Mouse (Mus musculus): ENCODE measurements at regions not wholly inside any gene's neighbourhood (a gene's known extent, or its start where the extent isn't known, plus 50 kb on each side); places are given as distances from the start of the nearest gene placed in this dataset.

DNA sequence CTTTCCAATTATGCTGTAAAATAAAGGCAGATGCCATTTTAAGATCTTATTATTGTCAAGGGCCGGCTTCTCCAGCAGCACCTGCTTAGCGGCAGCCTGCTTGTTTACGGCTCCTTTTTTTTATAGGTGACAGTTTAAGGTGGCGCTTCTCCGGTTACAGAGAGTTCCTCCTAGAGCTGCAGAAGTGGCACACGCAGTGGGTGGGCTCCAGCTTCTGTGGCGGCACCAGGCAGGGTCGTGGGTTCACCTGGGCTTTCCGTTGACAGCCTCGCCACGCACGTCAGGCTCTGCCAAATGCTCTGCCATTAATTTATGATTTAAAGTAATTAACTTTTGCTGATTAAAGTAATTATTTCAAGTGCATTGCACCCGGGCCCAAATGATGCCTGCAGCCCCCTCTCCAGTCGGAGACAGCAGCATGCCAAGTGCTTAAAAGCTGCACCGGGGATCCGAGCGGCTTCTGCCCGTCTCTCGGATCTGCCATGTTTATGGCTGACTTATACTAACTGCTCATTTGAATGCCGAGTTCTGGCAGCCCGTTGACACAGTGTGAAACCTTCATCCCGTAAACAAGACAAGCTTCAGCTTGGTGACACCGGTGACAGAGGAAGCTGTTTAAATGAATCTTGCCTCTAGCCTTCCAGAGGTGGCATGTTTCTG is 291.8 kb upstream of the Mki67 start:
- TF ChIP-seq POLR2A (IDR thresholded peaks at IDR 0.05; ENCODE audit: control insufficient read depth in 1 of 2, insufficient read depth in 1 of 2, low read depth in 1 of 2, low read length in 2 of 2, poor library complexity in 1 of 2) (no peak), CTCF (IDR thresholded peaks at IDR 0.05 in 2 of 3, conservative IDR thresholded peaks at IDR 0.05 in 1 of 3; ENCODE audit: control insufficient read depth in 1 of 3, insufficient read depth in 1 of 3, low read depth in 2 of 3, low read length in 3 of 3, poor library complexity in 1 of 3, severe bottlenecking in 1 of 3) (no peak), ZNF384 (IDR thresholded peaks at IDR 0.05; ENCODE audit: low read depth, low read length) (no peak), KAT2A (conservative IDR thresholded peaks at IDR 0.05; ENCODE audit: low read depth, low read length) (no peak), USF1 (IDR thresholded peaks at IDR 0.05; ENCODE audit: low read depth, low read length) (no peak), TBP (IDR thresholded peaks at IDR 0.05; ENCODE audit: low read depth, low read length) (no peak), MEF2A (IDR thresholded peaks at IDR 0.05; ENCODE audit: extremely low read depth, insufficient replicate concordance, low read depth, low read length, poor library complexity, severe bottlenecking) (no peak), UBTF (IDR thresholded peaks at IDR 0.05; ENCODE audit: borderline replicate concordance, insufficient read depth, low read depth, low read length) (no peak), NRF1 (IDR thresholded peaks at IDR 0.05; ENCODE audit: insufficient read depth, low read depth, low read length, poor library complexity, severe bottlenecking) (no peak), POLR2AphosphoS2 (IDR thresholded peaks at IDR 0.05; ENCODE audit: low read length) (no peak), TCF12 (IDR thresholded peaks at IDR 0.05; ENCODE audit: low read depth, low read length) (no peak), MAZ (IDR thresholded peaks at IDR 0.05; ENCODE audit: low read depth, low read length) (no peak)

Data from MEL (cell line).